Mouse (Mus musculus) testis, adult 2 months (tissue): ENCODE measurements around the gene Snrnp40.
A peak's percentile ranks its signal among the peaks of the same experiment; 100 is the strongest.

Experiments used
- CTCF ChIP-seq: fragments of 200-500 bp; IDR thresholded peaks from 2 replicates; pipeline ENCODE4 v1.5.1; 2012; ENCODE audit warnings: low read depth, mild to moderate bottlenecking, inconsistent platforms, low read length, moderate library complexity; ENCODE audit not compliant: control insufficient read depth, insufficient read depth, insufficient replicate concordance
- POLR2A ChIP-seq: fragments of 200-500 bp; IDR thresholded peaks from 2 replicates; pipeline ENCODE4 v1.6.1; 2012; ENCODE audit warnings: low read depth, mild to moderate bottlenecking, inconsistent platforms, low read length, moderate library complexity; ENCODE audit not compliant: control insufficient read depth

DNA sequence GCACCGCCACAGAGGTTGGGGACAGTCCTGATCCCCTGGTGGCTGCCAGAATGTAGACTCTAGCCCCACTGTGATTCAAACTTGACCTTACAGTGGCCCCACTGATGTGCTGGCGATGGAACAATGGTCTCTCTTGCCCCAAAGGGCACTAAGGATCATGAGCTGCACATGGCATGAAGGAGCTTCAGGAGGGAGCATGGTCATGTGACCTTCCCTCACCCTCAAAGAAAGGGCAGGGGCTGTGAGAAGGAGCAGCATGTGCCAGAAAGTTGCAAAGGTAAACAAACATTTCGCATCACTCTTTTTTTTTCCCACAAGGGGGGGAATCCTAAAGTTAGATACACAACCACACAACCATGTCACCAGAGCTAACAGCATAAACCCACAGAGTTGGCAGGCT is 41.8 kb upstream of the Snrnp40 start:
- TF ChIP-seq CTCF (no peak), POLR2A (peak; percentile 21; the same call in 1 of the 2 replicates)
